Mouse (Mus musculus): ENCODE data around the gene Tmem110. TPM values are rescaled to one million over a fixed set of nuclear protein-coding genes. Genes with fewer than 3 reads are reported as not detected.

The Tmem110 gene
- polyA plus RNA-seq (2012; ENCODE audit: insufficient read depth, insufficient read length, missing spikeins) = 8.0 and 8.4 TPM in 2 replicates

DNA sequence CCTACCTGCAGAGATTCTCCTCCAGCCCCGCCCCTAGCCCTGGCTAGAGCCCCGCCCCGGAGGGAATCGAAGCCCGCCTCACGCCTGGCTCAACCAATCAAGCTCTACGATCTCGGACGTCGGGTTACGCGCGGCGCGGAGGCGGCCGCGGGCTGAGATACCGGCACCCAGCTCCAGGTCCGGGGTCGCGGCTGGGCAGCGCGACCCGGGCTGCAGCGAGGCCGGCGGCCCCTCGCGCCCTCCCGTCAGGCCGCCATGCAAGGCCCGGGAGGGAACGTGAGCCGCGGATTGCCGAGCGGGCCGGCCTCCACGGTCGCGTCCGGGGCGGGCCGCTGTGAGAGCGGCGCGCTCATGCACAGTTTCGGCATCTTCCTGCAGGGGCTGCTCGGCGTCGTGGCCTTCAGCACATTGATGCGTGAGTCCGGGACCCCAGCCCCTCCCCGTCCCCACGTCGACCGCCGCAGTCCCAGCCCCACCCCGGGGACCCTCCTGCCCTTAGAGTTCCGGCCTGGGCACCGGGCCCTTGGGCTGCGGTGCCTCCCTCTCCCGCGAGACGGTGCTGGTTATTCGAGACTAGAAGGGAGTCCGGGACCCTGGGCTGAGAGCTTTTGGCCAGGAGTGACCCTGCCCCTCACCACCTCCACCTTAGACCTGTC lies at the start of gene Tmem110:
Gene Tmem110, plus strand, starts transcription at position 115 of the 656 bp plus-strand sequence.
- Histone ChIP-seq H3K4me3 (ENCODE audit: insufficient read depth, low read length) (peak within 1 kb of the TSS; percentile 92), H3K4me1 (ENCODE audit: control insufficient read depth, insufficient read depth, low read length) (peaks cover 27% of the 10 kb centered on the region), H3K27ac (ENCODE audit: insufficient read depth, low read depth, low read length) (peak within 1 kb of the TSS; percentile 36; the same call in 1 of the 2 replicates)
- TF ChIP-seq CTCF (IDR thresholded peaks at IDR 0.05; ENCODE audit: low read depth, low read length) (no peak), POLR2A (IDR thresholded peaks at IDR 0.05; ENCODE audit: borderline replicate concordance, low read depth, low read length) (no peak)

DNA sequence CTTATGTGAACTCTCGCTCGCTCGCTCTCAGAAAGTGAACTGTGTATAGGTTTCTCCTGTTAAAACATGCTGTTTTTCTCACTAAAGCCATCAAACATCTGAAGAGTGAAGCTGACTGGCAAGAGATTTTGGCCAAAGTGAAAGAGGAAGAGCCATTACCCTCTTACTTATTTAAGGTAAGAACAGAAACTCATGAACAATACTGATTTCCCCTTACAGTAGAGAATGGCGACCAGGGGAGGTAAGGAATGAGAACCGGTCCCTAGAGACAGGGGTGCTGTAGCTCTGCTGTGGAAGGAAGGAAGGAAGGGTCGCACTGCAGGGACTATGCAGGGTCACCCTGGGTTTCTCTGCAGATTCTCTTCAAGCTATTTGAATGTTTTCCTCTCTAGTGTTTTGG lies 40.8 kb upstream of the Tmem110 start:
- Histone ChIP-seq H3K4me1 (ENCODE audit: control insufficient read depth, insufficient read depth, low read length) (peaks cover 14% of the 10 kb centered on the region), H3K27ac (ENCODE audit: insufficient read depth, low read depth, low read length) (no peak overlapping the region), H3K4me3 (ENCODE audit: insufficient read depth, low read length) (no peak overlapping the region)
- no peak for TF ChIP-seq POLR2A (IDR thresholded peaks at IDR 0.05; ENCODE audit: borderline replicate concordance, low read depth, low read length)
- no peak for TF ChIP-seq CTCF (IDR thresholded peaks at IDR 0.05; ENCODE audit: low read depth, low read length)

DNA sequence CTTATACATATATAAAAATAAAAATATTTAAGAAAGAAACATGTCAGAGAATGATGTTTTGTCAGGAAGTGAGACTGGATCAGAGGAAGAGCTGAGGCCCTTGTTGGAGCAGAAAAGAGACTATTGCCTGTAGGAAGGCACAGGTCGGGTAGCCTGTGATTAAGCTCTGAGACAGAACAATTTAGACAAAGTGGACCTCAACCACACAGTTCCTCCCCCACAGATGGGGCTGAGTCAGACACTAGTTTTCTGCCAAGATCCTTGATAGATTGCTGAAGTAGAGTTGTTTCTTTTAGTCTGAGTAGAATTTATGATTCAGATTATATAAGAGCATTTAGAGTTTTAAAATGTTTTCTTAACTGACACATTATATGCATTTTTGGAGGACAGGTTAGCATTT lies 35.9 kb upstream of the Tmem110 start:
- Histone ChIP-seq H3K4me3 (ENCODE audit: insufficient read depth, low read length) (no peak overlapping the region), H3K4me1 (ENCODE audit: control insufficient read depth, insufficient read depth, low read length) (peaks cover 8% of the 10 kb centered on the region), H3K27ac (ENCODE audit: insufficient read depth, low read depth, low read length) (no peak overlapping the region)
- TF ChIP-seq POLR2A (IDR thresholded peaks at IDR 0.05; ENCODE audit: borderline replicate concordance, low read depth, low read length) (no peak), CTCF (IDR thresholded peaks at IDR 0.05; ENCODE audit: low read depth, low read length) (no peak)

DNA sequence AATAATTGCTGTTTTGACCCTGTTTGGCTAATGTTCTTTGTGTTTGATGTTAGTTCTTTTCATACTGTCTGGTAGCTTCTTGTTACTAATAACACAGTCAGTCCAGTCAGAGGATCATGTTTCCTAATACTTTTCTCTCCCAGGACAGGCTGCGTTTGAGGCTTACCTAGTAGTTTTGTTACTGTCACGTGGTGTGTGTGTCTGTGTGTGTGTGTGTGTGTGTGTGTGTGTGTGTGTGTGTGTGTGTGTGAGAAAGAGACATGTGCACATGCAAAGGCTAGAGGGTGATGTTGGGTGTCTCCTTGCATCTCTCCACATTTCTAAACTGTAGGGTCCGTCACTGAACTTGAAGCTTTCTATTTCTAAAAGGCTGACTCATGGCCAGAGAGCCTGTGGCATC lies 32.5 kb upstream of the Tmem110 start:
- no peak overlapping the region for H3K27ac ChIP-seq (ENCODE audit: insufficient read depth, low read depth, low read length)
- TF ChIP-seq POLR2A (IDR thresholded peaks at IDR 0.05; ENCODE audit: borderline replicate concordance, low read depth, low read length) = no peak
- no peak for TF ChIP-seq CTCF (IDR thresholded peaks at IDR 0.05; ENCODE audit: low read depth, low read length)
- no peak overlapping the region for H3K4me3 ChIP-seq (ENCODE audit: insufficient read depth, low read length)
- H3K4me1 ChIP-seq (ENCODE audit: control insufficient read depth, insufficient read depth, low read length) = peaks cover 5% of the 10 kb centered on the region

DNA sequence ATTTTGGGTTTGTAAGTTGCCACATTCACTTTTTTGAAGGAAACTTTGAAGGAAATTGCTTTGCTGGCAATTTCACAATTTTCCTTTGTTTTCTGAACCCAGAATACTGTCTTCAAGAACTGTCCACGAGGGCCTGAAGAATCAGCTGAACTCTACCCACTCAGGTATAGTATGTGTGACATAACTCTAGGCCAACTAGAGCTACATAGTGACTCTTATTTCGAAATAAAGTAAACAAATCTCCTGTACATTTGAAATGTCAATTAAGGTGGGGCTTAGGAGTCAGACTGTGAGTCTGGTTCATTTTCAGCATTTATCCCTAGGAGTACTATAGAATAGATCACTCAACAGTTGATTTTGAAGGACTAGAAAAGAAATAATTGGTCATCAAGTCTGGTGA lies 23.6 kb upstream of the Tmem110 start:
- Histone ChIP-seq H3K4me3 (ENCODE audit: insufficient read depth, low read length) (no peak overlapping the region), H3K27ac (ENCODE audit: insufficient read depth, low read depth, low read length) (no peak overlapping the region), H3K4me1 (ENCODE audit: control insufficient read depth, insufficient read depth, low read length) (no peaks in the 10 kb centered on the region)
- TF ChIP-seq POLR2A (IDR thresholded peaks at IDR 0.05; ENCODE audit: borderline replicate concordance, low read depth, low read length) (no peak), CTCF (IDR thresholded peaks at IDR 0.05; ENCODE audit: low read depth, low read length) (no peak)

DNA sequence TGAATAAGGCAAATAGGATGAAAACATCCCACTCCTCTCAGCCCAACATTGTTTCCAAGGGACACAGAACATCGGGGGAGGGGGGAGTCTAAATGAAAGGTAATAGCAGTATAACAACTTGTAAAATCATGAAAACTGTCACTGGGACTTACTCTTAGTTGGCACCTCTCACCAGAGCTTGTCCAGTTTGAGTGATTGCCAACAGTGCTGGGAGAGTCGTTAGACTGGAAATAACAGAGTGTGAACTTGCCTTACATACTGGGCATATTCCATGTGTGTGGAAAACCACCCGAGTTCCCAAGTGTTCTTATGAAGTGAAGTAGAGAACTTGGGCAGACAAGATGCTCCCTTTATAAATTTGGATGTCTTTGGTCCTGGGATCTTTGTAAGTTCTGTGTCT lies 4.3 kb upstream of the Tmem110 start:
- Histone ChIP-seq H3K4me3 (ENCODE audit: insufficient read depth, low read length) (no peak overlapping the region), H3K27ac (ENCODE audit: insufficient read depth, low read depth, low read length) (no peak overlapping the region), H3K4me1 (ENCODE audit: control insufficient read depth, insufficient read depth, low read length) (peaks cover 3% of the 10 kb centered on the region; the same call in 1 of the 2 replicates)
- no peak for TF ChIP-seq POLR2A (IDR thresholded peaks at IDR 0.05; ENCODE audit: borderline replicate concordance, low read depth, low read length)
- no peak for TF ChIP-seq CTCF (IDR thresholded peaks at IDR 0.05; ENCODE audit: low read depth, low read length)

DNA sequence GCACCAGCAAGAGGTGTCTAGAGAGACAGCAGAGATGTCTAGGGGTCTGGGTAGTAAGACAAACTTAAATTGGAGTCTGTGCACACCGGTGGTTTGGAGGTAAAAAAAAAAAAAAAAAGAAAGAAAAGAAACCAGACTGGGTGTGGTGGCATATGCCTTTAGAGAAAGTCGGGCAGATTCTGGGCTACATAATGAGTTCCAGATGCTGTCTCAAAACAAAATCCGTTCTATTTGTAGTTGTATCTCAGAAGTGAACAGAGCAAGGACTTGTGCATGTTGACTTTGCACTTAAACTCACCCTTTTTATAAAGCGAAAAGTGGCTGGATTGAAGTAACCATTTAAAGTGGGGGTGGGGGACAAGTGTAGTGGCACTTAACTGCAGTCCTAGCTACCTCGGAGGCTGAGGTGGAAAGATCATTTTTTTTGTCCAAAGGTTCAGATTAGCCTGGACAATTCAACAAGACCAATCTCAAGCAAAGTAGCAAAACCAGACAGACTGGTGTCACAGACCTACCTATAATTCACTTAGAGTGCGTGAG lies 864 bp upstream of the Tmem110 start:
- Histone ChIP-seq H3K4me3 (ENCODE audit: insufficient read depth, low read length) (no peak overlapping the region), H3K27ac (ENCODE audit: insufficient read depth, low read depth, low read length) (no peak overlapping the region), H3K4me1 (ENCODE audit: control insufficient read depth, insufficient read depth, low read length) (peaks cover 27% of the 10 kb centered on the region)
- TF ChIP-seq POLR2A (IDR thresholded peaks at IDR 0.05; ENCODE audit: borderline replicate concordance, low read depth, low read length) = no peak
- TF ChIP-seq CTCF (IDR thresholded peaks at IDR 0.05; ENCODE audit: low read depth, low read length) = no peak

DNA sequence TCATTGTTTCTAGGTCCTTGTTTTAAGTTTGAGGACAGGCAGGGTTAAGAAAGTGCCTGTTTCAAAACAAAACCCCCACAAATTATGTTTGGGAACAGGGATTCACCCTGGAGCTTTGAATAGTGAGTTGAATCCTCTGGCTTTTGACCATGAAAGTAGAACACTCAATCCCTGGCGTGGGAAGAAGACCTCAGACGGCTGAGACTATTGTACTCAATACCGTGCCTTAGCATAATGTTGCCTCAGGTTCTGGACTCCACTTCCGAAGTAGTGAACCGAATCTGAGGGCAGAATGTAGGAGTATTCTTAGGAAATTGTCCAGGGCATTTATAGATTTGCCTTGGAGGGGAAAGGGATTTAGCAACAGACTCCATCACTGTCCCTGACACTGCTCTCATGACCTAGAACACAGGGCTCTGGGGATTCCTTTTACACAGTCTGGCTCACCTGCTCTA lies 342 bp upstream of the Tmem110 start:
- Histone ChIP-seq H3K27ac (ENCODE audit: insufficient read depth, low read depth, low read length) (no peak overlapping the region), H3K4me1 (ENCODE audit: control insufficient read depth, insufficient read depth, low read length) (peaks cover 27% of the 10 kb centered on the region), H3K4me3 (ENCODE audit: insufficient read depth, low read length) (peak overlapping the region; percentile 92; the same call in 1 of the 2 replicates)
- TF ChIP-seq POLR2A (IDR thresholded peaks at IDR 0.05; ENCODE audit: borderline replicate concordance, low read depth, low read length) (no peak), CTCF (IDR thresholded peaks at IDR 0.05; ENCODE audit: low read depth, low read length) (no peak)

DNA sequence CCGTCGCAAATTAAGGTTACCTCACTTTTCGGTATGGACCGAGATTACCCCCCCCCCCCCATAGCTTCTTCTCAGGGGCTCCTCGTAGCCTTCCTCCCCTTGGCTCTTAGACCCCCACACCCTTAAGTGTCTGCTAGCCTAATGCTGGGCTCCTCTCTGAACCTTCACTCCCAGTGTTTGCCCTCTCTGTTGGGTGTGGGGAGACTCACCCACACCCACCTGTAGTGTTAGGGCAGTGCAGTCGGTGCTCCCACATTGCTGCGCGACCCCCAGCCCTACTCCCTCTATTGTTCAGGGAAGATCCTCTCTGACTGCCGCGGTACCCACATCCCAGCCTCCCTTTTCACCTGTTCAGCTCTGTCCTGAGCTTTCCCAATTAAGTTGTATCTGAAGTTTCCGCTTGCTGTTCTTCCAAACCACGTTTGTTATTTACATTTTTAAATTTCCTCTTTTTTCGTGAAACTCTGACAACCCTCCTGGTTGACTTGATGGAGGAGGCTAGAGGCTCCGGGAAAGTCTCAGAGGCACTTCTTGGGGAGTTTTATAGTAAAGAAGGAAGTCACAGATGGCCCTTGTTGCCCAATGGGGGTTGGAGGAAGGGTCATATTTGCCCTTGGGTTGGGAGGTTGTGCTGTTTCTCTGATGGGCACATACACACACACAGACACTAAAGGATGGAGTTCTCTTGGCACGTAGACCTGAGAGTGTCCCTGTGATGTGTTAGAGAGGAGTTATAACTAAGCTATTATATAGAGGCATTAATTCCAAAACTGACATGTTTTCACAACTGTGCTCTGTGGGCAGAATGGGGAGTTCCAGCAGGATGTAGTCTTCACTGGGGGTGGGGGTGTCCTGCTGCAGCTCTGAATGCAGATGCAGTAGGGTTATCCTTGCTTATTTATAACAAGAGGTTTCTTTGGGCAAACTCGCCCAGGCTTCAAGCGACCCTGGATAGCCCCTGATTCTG lies 1.1 kb downstream of the Tmem110 start:
- H3K4me1 ChIP-seq (ENCODE audit: control insufficient read depth, insufficient read depth, low read length) = peaks cover 27% of the 10 kb centered on the region
- H3K27ac ChIP-seq (ENCODE audit: insufficient read depth, low read depth, low read length) = peak overlapping the region; percentile 36; the same call in 1 of the 2 replicates
- peak overlapping the region; percentile 92 for H3K4me3 ChIP-seq (ENCODE audit: insufficient read depth, low read length)
- TF ChIP-seq POLR2A (IDR thresholded peaks at IDR 0.05; ENCODE audit: borderline replicate concordance, low read depth, low read length) = no peak
- TF ChIP-seq CTCF (IDR thresholded peaks at IDR 0.05; ENCODE audit: low read depth, low read length) = no peak
